Mouse (Mus musculus) lung, postnatal 0 days (tissue): ENCODE measurements at regions not wholly inside any gene's neighbourhood (a gene's known extent, or its start where the extent isn't known, plus 50 kb on each side); places are given as distances from the start of the nearest gene placed in this dataset.

Experiments used
- ATAC-seq: fragments of 200-750 bp; cut with Nextera tagmentation; 2 replicates; pipeline ENCODE4 v1.8.0; 2017; ENCODE audit warnings: moderate library complexity
- DNase-seq: peaks from one replicate; pipeline ENCODE4 v3.0.0-alpha.2; 2016; ENCODE audit warnings: low spot score
- H3K27ac ChIP-seq: fragments of 300-500 bp; sonication (generic); 2 replicates; pipeline ENCODE4 v1.5.1; 2014; ENCODE audit warnings: antibody characterized with exemption, mild to moderate bottlenecking, low read length, mixed read lengths
- H3K27me3 ChIP-seq: fragments of 300-500 bp; sonication (generic); replicated peaks from 2 replicates; pipeline ENCODE4 v1.6.1; 2014; ENCODE audit warnings: low read length, mixed read lengths; ENCODE audit not compliant: insufficient read depth
- H3K36me3 ChIP-seq: fragments of 300-500 bp; sonication (generic); 2 replicates; pipeline ENCODE4 v1.6.1; 2014; ENCODE audit warnings: low read length, mixed read lengths; ENCODE audit not compliant: insufficient read depth
- H3K4me1 ChIP-seq: fragments of 300-500 bp; sonication (generic); 2 replicates; pipeline ENCODE4 v1.6.1; 2014; ENCODE audit warnings: antibody characterized with exemption, low read depth, low read length, mixed read lengths; ENCODE audit not compliant: insufficient read depth
- H3K4me2 ChIP-seq: fragments of 300-500 bp; sonication (generic); replicated peaks from 2 replicates; pipeline ENCODE4 v1.6.1; 2014; ENCODE audit warnings: low read depth, mild to moderate bottlenecking, low read length, moderate library complexity, mixed read lengths
- H3K4me3 ChIP-seq: fragments of 300-500 bp; sonication (generic); 2 replicates; pipeline ENCODE4 v1.5.1; 2014; ENCODE audit warnings: low read depth, low read length
- H3K9ac ChIP-seq: fragments of 300-500 bp; sonication (generic); replicated peaks from 2 replicates; pipeline ENCODE4 v1.6.1; 2014; ENCODE audit warnings: low read depth, mild to moderate bottlenecking
- H3K9me3 ChIP-seq: fragments of 300-500 bp; sonication (generic); 2 replicates; pipeline ENCODE4 v1.6.1; 2016; ENCODE audit warnings: low read length, mixed read lengths
- CTCF ChIP-seq: IDR thresholded peaks from 2 replicates; pipeline ENCODE4 v1.5.1; 2016; ENCODE audit warnings: antibody characterized with exemption, mild to moderate bottlenecking
- EP300 ChIP-seq: IDR thresholded peaks from 2 replicates; pipeline ENCODE4 v1.6.1; 2016; ENCODE audit warnings: antibody characterized with exemption, mild to moderate bottlenecking, control low read depth
- WGBS: fragments of 180-500 bp; shearing (Covaris S2); extraction: QIAGEN DNeasy Blood & Tissue Kit; methylation state at CpG from one replicate; pipeline ENCODE4 v1.1.7; 2014; 5-methylcytosine and 5-hydroxymethylcytosine counted together

DNA sequence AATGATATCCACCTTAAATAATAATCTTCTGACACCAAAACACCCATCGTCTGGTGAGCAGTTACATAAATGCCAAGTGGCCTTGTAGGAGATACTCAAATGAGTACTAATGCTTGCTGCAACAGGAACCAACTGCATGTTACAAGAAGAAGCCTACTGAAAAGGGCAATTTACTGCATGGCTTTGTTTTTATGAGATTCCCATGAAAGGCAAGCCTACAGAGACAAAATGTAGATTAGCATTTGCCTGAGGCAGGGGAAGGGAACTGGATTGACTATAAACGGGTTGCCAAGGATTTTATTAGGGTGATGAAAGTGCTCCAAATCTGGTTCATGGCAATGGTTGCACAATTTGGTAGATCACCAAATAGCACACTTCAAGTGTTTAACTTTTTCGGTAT is 239.6 kb upstream of the Cdyl start:
- DNase-seq: no peak
- no peak for TF ChIP-seq CTCF
- no peak for TF ChIP-seq EP300

GRCm38 (mm10) chr13:35426061-35426460 is 233.6 kb upstream of the Cdyl start:
- H3K9me3 ChIP-seq: no peaks in the 10 kb centered on the region
- no peaks in the 10 kb centered on the region for H3K36me3 ChIP-seq
- H3K9ac ChIP-seq: no peak overlapping the region
- WGBS: 82% methylated on average over 4 of the region's 4 CpGs
- TF ChIP-seq EP300: no peak
- TF ChIP-seq CTCF: no peak
- no peaks in the 10 kb centered on the region for H3K27me3 ChIP-seq
- no peak for DNase-seq
- ATAC-seq: no peak
- no peak overlapping the region for H3K4me3 ChIP-seq
- H3K4me2 ChIP-seq: no peak overlapping the region
- H3K27ac ChIP-seq: no peak overlapping the region
- H3K4me1 ChIP-seq: no peaks in the 10 kb centered on the region

More for the DNA sequence above, 239.6 kb upstream of the Cdyl start:
- H3K9ac ChIP-seq: no peak overlapping the region
- no peak overlapping the region for H3K4me2 ChIP-seq
- H3K27ac ChIP-seq: no peak overlapping the region
- no peak for ATAC-seq
- no peaks in the 10 kb centered on the region for H3K27me3 ChIP-seq
- no peaks in the 10 kb centered on the region for H3K4me1 ChIP-seq
- H3K4me3 ChIP-seq: no peak overlapping the region
- 76% methylated on average over 3 of the region's 3 CpGs for WGBS
- no peaks in the 10 kb centered on the region for H3K36me3 ChIP-seq
- H3K9me3 ChIP-seq: no peaks in the 10 kb centered on the region

- Histone ChIP-seq H3K27ac (no peak overlapping the region), H3K9me3 (no peaks in the 10 kb centered on the region), H3K4me1 (no peaks in the 10 kb centered on the region), H3K36me3 (no peaks in the 10 kb centered on the region), H3K27me3 (no peaks in the 10 kb centered on the region), H3K4me2 (no peak overlapping the region), H3K4me3 (no peak overlapping the region), H3K9ac (no peak overlapping the region)
- 15% methylated on average over 7 of the region's 7 CpGs for WGBS
- TF ChIP-seq EP300 (peak; percentile 90), CTCF (no peak)
- DNase-seq (peak; percentile 85), ATAC-seq (peak; percentile 89)
These were observed 224.5 kb upstream of the Cdyl start for GRCm38 (mm10) chr13:35435173-35435572.

- 81% methylated on average over 3 of the region's 3 CpGs for WGBS
- TF ChIP-seq CTCF: no peak
- no peak for TF ChIP-seq EP300
- ATAC-seq: no peak
These were observed 212.0 kb upstream of the Cdyl start for GRCm38 (mm10) chr13:35447661-35448060.

GRCm38 (mm10) chr13:35452420-35452819 is 207.2 kb upstream of the Cdyl start:
- 98% methylated on average over 1 of the region's 1 CpGs for WGBS
- no peaks in the 10 kb centered on the region for H3K27me3 ChIP-seq
- no peak for ATAC-seq
- no peak for DNase-seq
- no peak overlapping the region for H3K4me2 ChIP-seq
- no peak overlapping the region for H3K9ac ChIP-seq
- H3K9me3 ChIP-seq: no peaks in the 10 kb centered on the region
- H3K4me3 ChIP-seq: no peak overlapping the region
- H3K4me1 ChIP-seq: 0 out of 2 replicates have a peak, but pooled peaks cover 4% of the 10 kb centered on the region
- H3K36me3 ChIP-seq: no peaks in the 10 kb centered on the region
- TF ChIP-seq CTCF (no peak), EP300 (no peak)
- no peak overlapping the region for H3K27ac ChIP-seq

More at GRCm38 (mm10) chr13:35447661-35448060, 212.0 kb upstream of the Cdyl start:
- H3K27ac ChIP-seq: no peak overlapping the region
- no peak for DNase-seq
- no peak overlapping the region for H3K4me3 ChIP-seq
- no peaks in the 10 kb centered on the region for H3K9me3 ChIP-seq
- no peaks in the 10 kb centered on the region for H3K27me3 ChIP-seq
- no peak overlapping the region for H3K4me2 ChIP-seq
- 0 out of 2 replicates have a peak, but pooled peaks cover 4% of the 10 kb centered on the region for H3K4me1 ChIP-seq
- H3K36me3 ChIP-seq: no peaks in the 10 kb centered on the region
- H3K9ac ChIP-seq: no peak overlapping the region

DNA sequence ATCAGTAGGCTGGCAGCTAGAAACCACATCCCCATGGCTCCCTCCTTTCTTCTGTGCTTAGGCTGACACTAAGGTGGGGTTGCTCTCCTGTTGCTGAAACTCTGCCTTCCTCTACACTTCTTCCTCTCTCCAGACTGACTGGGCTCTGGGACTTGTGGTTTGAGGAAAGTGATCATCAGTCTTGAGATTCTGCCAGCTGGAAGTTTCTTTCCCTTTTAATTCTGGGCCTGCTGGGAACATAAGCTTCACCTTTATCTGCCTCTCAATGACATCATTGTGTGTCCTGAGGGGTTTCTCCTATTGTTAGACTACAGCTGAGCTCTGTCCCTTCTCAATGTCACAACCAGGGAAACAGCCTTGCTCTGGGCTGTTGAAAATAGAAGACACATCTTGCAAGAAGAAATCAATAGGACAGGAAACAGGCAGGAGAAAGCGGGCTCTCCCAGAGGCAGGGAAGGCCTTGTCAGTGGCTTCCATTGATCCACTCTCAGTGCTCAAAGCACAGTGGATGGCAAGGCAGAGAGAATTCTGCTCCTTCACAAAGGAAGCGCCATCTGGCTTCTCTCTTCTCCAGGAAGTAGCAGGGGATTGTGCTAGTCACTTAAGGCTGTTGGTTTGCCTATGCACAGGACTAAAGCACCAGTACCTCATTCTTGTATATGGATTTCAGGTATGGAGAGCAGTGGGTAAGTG is 206.3 kb upstream of the Cdyl start:
- Histone ChIP-seq H3K27ac (no peak overlapping the region), H3K36me3 (no peaks in the 10 kb centered on the region), H3K4me3 (no peak overlapping the region), H3K9ac (no peak overlapping the region), H3K9me3 (no peaks in the 10 kb centered on the region), H3K27me3 (no peaks in the 10 kb centered on the region), H3K4me1 (0 out of 2 replicates have a peak, but pooled peaks cover 4% of the 10 kb centered on the region), H3K4me2 (no peak overlapping the region)
- WGBS: 81% methylated on average over 2 of the region's 2 CpGs
- DNase-seq (no peak), ATAC-seq (no peak)
- no peak for TF ChIP-seq EP300
- TF ChIP-seq CTCF: no peak
